Mouse (Mus musculus): Measurements from ENCODE around the gene Mtmr14. TPM values are rescaled to one million over a fixed set of nuclear protein-coding genes. Genes with fewer than 3 reads are reported as not detected.

Mtmr14 gene
- polyA plus RNA-seq, 1 experiment from 2014 or later: 34.8 TPM

- no peak for ATAC-seq (ENCODE audit: low FRiP score, low read depth)
- peaks cover 6% of the 10 kb centered on the region for H3K4me1 ChIP-seq
- H3K4me3 ChIP-seq: peak overlapping the region; percentile 2; the same call in 1 of the 2 replicates
- 1% methylated on average over 21 of the region's 22 CpGs for WGBS
- H3K27ac ChIP-seq: no peak overlapping the region
- no peaks in the 10 kb centered on the region for H3K9me3 ChIP-seq
- H3K27me3 ChIP-seq: peaks cover 50% of the 10 kb centered on the region
- peaks cover 31% of the 10 kb centered on the region for H3K36me3 ChIP-seq
- H3K4me2 ChIP-seq (replicated peaks): peak overlapping the region; percentile 23
- no peak overlapping the region for H3K9ac ChIP-seq
These were observed 45.3 kb downstream of the Mtmr14 start for GRCm38 (mm10) chr6:113282969-113283368.

GRCm38 (mm10) chr6:113283500-113283899 lies 45.9 kb downstream of the Mtmr14 start:
- no peak for ATAC-seq (ENCODE audit: low FRiP score, low read depth)
- 0 out of 2 replicates have a peak overlapping the region, but pooled peaks have one; percentile 2 for H3K4me3 ChIP-seq
- H3K27me3 ChIP-seq: peaks cover 50% of the 10 kb centered on the region
- H3K9me3 ChIP-seq: no peaks in the 10 kb centered on the region
- H3K36me3 ChIP-seq: peaks cover 27% of the 10 kb centered on the region
- peaks cover 6% of the 10 kb centered on the region for H3K4me1 ChIP-seq
- H3K4me2 ChIP-seq (replicated peaks): peak overlapping the region; percentile 23
- 8% methylated on average over 6 of the region's 6 CpGs for WGBS
- H3K9ac ChIP-seq: no peak overlapping the region
- no peak overlapping the region for H3K27ac ChIP-seq

GRCm38 (mm10) chr6:113284931-113285330 lies 47.3 kb downstream of the Mtmr14 start:
- H3K4me1 ChIP-seq: peaks cover 6% of the 10 kb centered on the region
- no peak for ATAC-seq (ENCODE audit: low FRiP score, low read depth)
- no peak overlapping the region for H3K27ac ChIP-seq
- H3K9ac ChIP-seq: no peak overlapping the region
- H3K9me3 ChIP-seq: no peaks in the 10 kb centered on the region
- 68% methylated on average over 3 of the region's 3 CpGs for WGBS
- peaks cover 12% of the 10 kb centered on the region for H3K36me3 ChIP-seq
- no peak overlapping the region for H3K4me3 ChIP-seq
- H3K4me2 ChIP-seq (replicated peaks): no peak overlapping the region
- peaks cover 50% of the 10 kb centered on the region for H3K27me3 ChIP-seq

GRCm38 (mm10) chr6:113286316-113286715 lies 48.7 kb downstream of the Mtmr14 start:
- Histone ChIP-seq H3K4me3 (no peak overlapping the region), H3K27ac (no peak overlapping the region), H3K27me3 (peaks cover 48% of the 10 kb centered on the region), H3K36me3 (no peaks in the 10 kb centered on the region), H3K9me3 (no peaks in the 10 kb centered on the region), H3K4me1 (peaks cover 6% of the 10 kb centered on the region), H3K9ac (no peak overlapping the region), H3K4me2 (replicated peaks) (no peak overlapping the region)
- 70% methylated on average over 1 of the region's 1 CpGs for WGBS
- no peak for ATAC-seq (ENCODE audit: low FRiP score, low read depth)

GRCm38 (mm10) chr6:113287236-113287635 lies 49.6 kb downstream of the Mtmr14 start:
- no peak overlapping the region for H3K4me2 ChIP-seq (replicated peaks)
- no peak overlapping the region for H3K27ac ChIP-seq
- peaks cover 39% of the 10 kb centered on the region for H3K27me3 ChIP-seq
- no peaks in the 10 kb centered on the region for H3K9me3 ChIP-seq
- H3K9ac ChIP-seq: no peak overlapping the region
- peaks cover 4% of the 10 kb centered on the region for H3K4me1 ChIP-seq
- H3K4me3 ChIP-seq: no peak overlapping the region
- 67% methylated on average over 4 of the region's 4 CpGs for WGBS
- no peaks in the 10 kb centered on the region for H3K36me3 ChIP-seq
- ATAC-seq (ENCODE audit: low FRiP score, low read depth): no peak

GRCm38 (mm10) chr6:113289346-113289745 lies 51.7 kb downstream of the Mtmr14 start:
- H3K4me3 ChIP-seq: no peak overlapping the region
- no peaks in the 10 kb centered on the region for H3K4me1 ChIP-seq
- H3K9me3 ChIP-seq: no peaks in the 10 kb centered on the region
- 89% methylated on average over 15 of the region's 15 CpGs for WGBS
- H3K4me2 ChIP-seq (replicated peaks): no peak overlapping the region
- peaks cover 18% of the 10 kb centered on the region for H3K27me3 ChIP-seq
- no peaks in the 10 kb centered on the region for H3K36me3 ChIP-seq
- no peak for ATAC-seq (ENCODE audit: low FRiP score, low read depth)
- H3K9ac ChIP-seq: no peak overlapping the region
- no peak overlapping the region for H3K27ac ChIP-seq

- no peak overlapping the region for H3K4me2 ChIP-seq (replicated peaks)
- H3K36me3 ChIP-seq: no peaks in the 10 kb centered on the region
- H3K9ac ChIP-seq: no peak overlapping the region
- ATAC-seq (ENCODE audit: low FRiP score, low read depth): no peak
- 72% methylated on average over 6 of the region's 6 CpGs for WGBS
- no peaks in the 10 kb centered on the region for H3K9me3 ChIP-seq
- H3K4me3 ChIP-seq: no peak overlapping the region
- no peaks in the 10 kb centered on the region for H3K4me1 ChIP-seq
- H3K27ac ChIP-seq: no peak overlapping the region
- H3K27me3 ChIP-seq: peaks cover 8% of the 10 kb centered on the region
These were observed 52.7 kb downstream of the Mtmr14 start for GRCm38 (mm10) chr6:113290346-113290745.

- no peaks in the 10 kb centered on the region for H3K36me3 ChIP-seq
- no peak for ATAC-seq (ENCODE audit: low FRiP score, low read depth)
- H3K4me1 ChIP-seq: no peaks in the 10 kb centered on the region
- H3K4me3 ChIP-seq: no peak overlapping the region
- H3K27ac ChIP-seq: no peak overlapping the region
- no peak overlapping the region for H3K9ac ChIP-seq
- no peak overlapping the region for H3K4me2 ChIP-seq (replicated peaks)
- no peaks in the 10 kb centered on the region for H3K27me3 ChIP-seq
- 79% methylated on average over 5 of the region's 5 CpGs for WGBS
- H3K9me3 ChIP-seq: no peaks in the 10 kb centered on the region
These were observed 55.3 kb downstream of the Mtmr14 start for GRCm38 (mm10) chr6:113292938-113293337.

- Histone ChIP-seq H3K4me1 (no peaks in the 10 kb centered on the region), H3K9me3 (no peaks in the 10 kb centered on the region), H3K36me3 (no peaks in the 10 kb centered on the region), H3K27me3 (no peaks in the 10 kb centered on the region), H3K4me3 (no peak overlapping the region), H3K4me2 (replicated peaks) (no peak overlapping the region), H3K27ac (no peak overlapping the region), H3K9ac (no peak overlapping the region)
- ATAC-seq (ENCODE audit: low FRiP score, low read depth): no peak
- 75% methylated on average over 2 of the region's 2 CpGs for WGBS
These were observed 58.4 kb downstream of the Mtmr14 start for GRCm38 (mm10) chr6:113296046-113296445.

- H3K27ac ChIP-seq: no peak overlapping the region
- H3K9ac ChIP-seq: no peak overlapping the region
- WGBS: 67% methylated on average over 4 of the region's 4 CpGs
- no peak for ATAC-seq (ENCODE audit: low FRiP score, low read depth)
- H3K4me2 ChIP-seq (replicated peaks): no peak overlapping the region
- no peaks in the 10 kb centered on the region for H3K27me3 ChIP-seq
- no peaks in the 10 kb centered on the region for H3K4me1 ChIP-seq
- H3K4me3 ChIP-seq: no peak overlapping the region
- H3K9me3 ChIP-seq: no peaks in the 10 kb centered on the region
- H3K36me3 ChIP-seq: no peaks in the 10 kb centered on the region
These were observed 59.0 kb downstream of the Mtmr14 start for GRCm38 (mm10) chr6:113296639-113297038.

- Histone ChIP-seq H3K4me1 (peaks cover 6% of the 10 kb centered on the region; the same call in 1 of the 2 replicates), H3K4me3 (no peak overlapping the region), H3K36me3 (no peaks in the 10 kb centered on the region), H3K27ac (no peak overlapping the region), H3K9me3 (no peaks in the 10 kb centered on the region), H3K27me3 (no peaks in the 10 kb centered on the region), H3K9ac (no peak overlapping the region), H3K4me2 (replicated peaks) (no peak overlapping the region)
- ATAC-seq (ENCODE audit: low FRiP score, low read depth): no peak
- 81% methylated on average over 5 of the region's 5 CpGs for WGBS
These were observed 63.7 kb downstream of the Mtmr14 start for GRCm38 (mm10) chr6:113301350-113301749.

GRCm38 (mm10) chr6:113302258-113302657 lies 64.6 kb downstream of the Mtmr14 start:
- no peaks in the 10 kb centered on the region for H3K27me3 ChIP-seq
- no peak overlapping the region for H3K4me2 ChIP-seq (replicated peaks)
- WGBS: 23% methylated on average over 3 of the region's 3 CpGs
- ATAC-seq (ENCODE audit: low FRiP score, low read depth): no peak
- H3K36me3 ChIP-seq: no peaks in the 10 kb centered on the region
- H3K9me3 ChIP-seq: no peaks in the 10 kb centered on the region
- H3K4me3 ChIP-seq: no peak overlapping the region
- H3K4me1 ChIP-seq: peaks cover 6% of the 10 kb centered on the region; the same call in 1 of the 2 replicates
- no peak overlapping the region for H3K9ac ChIP-seq
- no peak overlapping the region for H3K27ac ChIP-seq

- peak overlapping the region; percentile 96 for H3K27ac ChIP-seq
- 0% methylated on average over 50 of the region's 50 CpGs for WGBS
- H3K9me3 ChIP-seq: no peaks in the 10 kb centered on the region
- peaks cover 15% of the 10 kb centered on the region for H3K36me3 ChIP-seq
- H3K4me1 ChIP-seq: peaks cover 18% of the 10 kb centered on the region
- H3K27me3 ChIP-seq: no peaks in the 10 kb centered on the region
- peak overlapping the region; percentile 96 for H3K4me3 ChIP-seq
- peak overlapping the region; percentile 100 for H3K4me2 ChIP-seq (replicated peaks)
- peak overlapping the region; percentile 99 for H3K9ac ChIP-seq
- ATAC-seq (ENCODE audit: low FRiP score, low read depth): peak; percentile 98
These were observed 68.8 kb downstream of the Mtmr14 start for GRCm38 (mm10) chr6:113306322-113306985.

All from limb, embryonic 13.5 days (tissue).